32 mouse cellular contexts compared by ENCODE assay signal in the genomic region with DNA sequence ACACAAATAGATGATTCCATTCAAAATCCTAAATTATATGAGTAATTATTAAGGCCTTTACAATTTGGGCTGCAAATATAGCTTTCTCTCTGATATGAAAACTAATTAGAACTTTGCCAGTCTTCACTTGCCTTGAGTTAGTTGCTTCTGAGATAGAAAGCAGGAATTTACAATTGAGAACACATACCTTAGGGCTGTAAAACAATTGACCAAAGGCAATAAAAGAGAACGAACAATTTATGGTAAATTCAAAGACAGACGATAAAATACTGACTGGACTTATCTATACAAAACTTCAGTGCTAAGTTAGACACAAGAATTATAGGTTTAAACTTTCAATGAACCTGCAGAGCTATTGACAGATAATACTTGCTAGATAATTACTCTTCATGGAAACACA.
"Had no signal": no experiment of that assay in that cellular context is flagged by ENCODE, and none has a peak within 500 bp of the region (broad histone marks: within the 10 kb centered on the region; RNA-seq: fewer than 3 reads in every experiment).

No protein-coding gene starts in this region.

- H3K27ac ChIP-seq: heart, embryonic 10.5 days; heart, embryonic 13.5 days; heart, embryonic 15.5 days; hindbrain, embryonic 10.5 days; hindbrain, embryonic 12.5 days; hindbrain, embryonic 13.5 days; hindbrain, embryonic 14.5 days; hindbrain, embryonic 15.5 days; hindbrain, postnatal 0 days; kidney, embryonic 15.5 days; kidney, postnatal 0 days; layer of hippocampus, adult 2 months; left cerebral cortex, adult 2 months had no signal

- H3K36me3 ChIP-seq: heart, embryonic 10.5 days; heart, embryonic 12.5 days; heart, embryonic 13.5 days; heart, embryonic 15.5 days; hindbrain, embryonic 10.5 days; hindbrain, embryonic 12.5 days; hindbrain, embryonic 13.5 days; hindbrain, embryonic 15.5 days; kidney, embryonic 15.5 days had no signal

- H3K9me3 ChIP-seq: heart, embryonic 10.5 days; heart, embryonic 15.5 days; hindbrain, embryonic 10.5 days; hindbrain, embryonic 12.5 days; hindbrain, embryonic 13.5 days; hindbrain, embryonic 15.5 days; kidney, embryonic 15.5 days had no signal

- ATAC-seq: hindbrain, embryonic 16.5 days; hindbrain, postnatal 0 days; inflammation-experienced regulatory T-cells, adult 6 months had no signal

- H3K9ac ChIP-seq: heart, embryonic 12.5 days; heart, embryonic 13.5 days; heart, embryonic 15.5 days; hindbrain, embryonic 12.5 days; hindbrain, embryonic 13.5 days; hindbrain, embryonic 14.5 days; hindbrain, embryonic 15.5 days; kidney, embryonic 15.5 days had no signal

- H3K27me3 ChIP-seq: heart, embryonic 12.5 days; heart, embryonic 13.5 days; heart, embryonic 15.5 days; hindbrain, embryonic 12.5 days; hindbrain, embryonic 13.5 days; hindbrain, embryonic 15.5 days; kidney, embryonic 15.5 days had no signal

- H3K4me3 ChIP-seq: heart, embryonic 10.5 days; heart, embryonic 12.5 days; heart, embryonic 13.5 days; heart, embryonic 15.5 days; hindbrain, embryonic 10.5 days; hindbrain, embryonic 12.5 days; hindbrain, embryonic 13.5 days; hindbrain, embryonic 15.5 days; kidney, embryonic 15.5 days; layer of hippocampus, adult 2 months; left cerebral cortex, adult 2 months had no signal

- H3K4me1 ChIP-seq: heart, embryonic 10.5 days; heart, embryonic 12.5 days; heart, embryonic 13.5 days; heart, embryonic 15.5 days; hindbrain, embryonic 10.5 days; hindbrain, embryonic 12.5 days; hindbrain, embryonic 13.5 days; hindbrain, embryonic 15.5 days; kidney, embryonic 15.5 days had no signal

- DNase-seq: heart, postnatal 10 days; heart, postnatal 14 days; heart, postnatal 36 days; heart, postnatal 4 days; kidney, adult 11 months; kidney, adult 18-20 months; kidney, adult 2 months; kidney, adult 8-10 months; kidney, adult 9 months; kidney, postnatal 14 days; kidney, postnatal 25 days; kidney, postnatal 36 days; kidney, postnatal 4 days; layer of hippocampus, adult 9-11 months; layer of hippocampus, postnatal 36 days had no signal

- H3K4me2 ChIP-seq: heart, embryonic 11.5 days; heart, embryonic 12.5 days; heart, embryonic 13.5 days; heart, embryonic 15.5 days; hindbrain, embryonic 12.5 days; hindbrain, embryonic 13.5 days; hindbrain, embryonic 14.5 days; hindbrain, embryonic 15.5 days; kidney, embryonic 15.5 days had no signal
